Mouse (Mus musculus): ENCODE results near the gene Phldb2. TPM values are rescaled to one million over a fixed set of nuclear protein-coding genes. Genes with fewer than 3 reads are reported as not detected.

Gene Phldb2
- polyA plus RNA-seq, 1 experiment from 2014 or later = 9.8 TPM

GRCm38 (mm10) chr16:45742615-45743476 is 210.6 kb downstream of the Phldb2 start, which contains the start of gene Abhd10:
Gene Abhd10, minus strand, starts transcription at chr16:45742955.
- Histone ChIP-seq H3K27ac (ENCODE audit: low read depth) (peak within 1 kb of the TSS; percentile 83), H3K36me3 (replicated peaks; ENCODE audit: insufficient read depth, low read length) (0 out of 2 replicates have a peak, but pooled peaks cover 2% of the 10 kb centered on the region), H3K4me2 (ENCODE audit: low read depth, low read length) (peak within 1 kb of the TSS; percentile 76), H3K9me3 (ENCODE audit: low read length) (no peaks in the 10 kb centered on the region), H3K4me3 (ENCODE audit: low read depth, low read length) (peak within 1 kb of the TSS; percentile 71), H3K9ac (replicated peaks) (peak within 1 kb of the TSS; percentile 84), H3K27me3 (ENCODE audit: insufficient read depth, low read length) (no peaks in the 10 kb centered on the region), H3K4me1 (ENCODE audit: insufficient read depth) (peaks cover 16% of the 10 kb centered on the region)
- no peak for TF ChIP-seq EP300 (IDR thresholded peaks at IDR 0.05; ENCODE audit: low read depth)
- no peak for TF ChIP-seq CTCF (IDR thresholded peaks at IDR 0.05; ENCODE audit: low read depth)
- DNase-seq (peak; percentile 98), ATAC-seq (peak; percentile 100)
- 2% methylated on average over 36 of the region's 51 CpGs for WGBS (ENCODE audit: insufficient replicate concordance)

- Histone ChIP-seq H3K4me1 (ENCODE audit: insufficient read depth) (peaks cover 13% of the 10 kb centered on the region), H3K27me3 (ENCODE audit: insufficient read depth, low read length) (no peaks in the 10 kb centered on the region), H3K4me3 (ENCODE audit: low read depth, low read length) (no peak overlapping the region), H3K36me3 (replicated peaks; ENCODE audit: insufficient read depth, low read length) (peaks cover 35% of the 10 kb centered on the region), H3K9ac (replicated peaks) (no peak overlapping the region), H3K9me3 (ENCODE audit: low read length) (no peaks in the 10 kb centered on the region), H3K27ac (ENCODE audit: low read depth) (no peak overlapping the region), H3K4me2 (ENCODE audit: low read depth, low read length) (no peak overlapping the region)
- ATAC-seq (no peak), DNase-seq (no peak)
- no peak for TF ChIP-seq EP300 (IDR thresholded peaks at IDR 0.05; ENCODE audit: low read depth)
- no peak for TF ChIP-seq CTCF (IDR thresholded peaks at IDR 0.05; ENCODE audit: low read depth)
- 73% methylated on average over 8 of the region's 8 CpGs for WGBS (ENCODE audit: insufficient replicate concordance)
Measured at GRCm38 (mm10) chr16:45737880-45738279, 215.5 kb downstream of the Phldb2 start.

GRCm38 (mm10) chr16:45736724-45737123 is 216.7 kb downstream of the Phldb2 start:
- no peak for DNase-seq
- Histone ChIP-seq H3K36me3 (replicated peaks; ENCODE audit: insufficient read depth, low read length) (peaks cover 40% of the 10 kb centered on the region), H3K4me1 (ENCODE audit: insufficient read depth) (peaks cover 13% of the 10 kb centered on the region), H3K27me3 (ENCODE audit: insufficient read depth, low read length) (no peaks in the 10 kb centered on the region), H3K4me3 (ENCODE audit: low read depth, low read length) (no peak overlapping the region), H3K9me3 (ENCODE audit: low read length) (no peaks in the 10 kb centered on the region), H3K9ac (replicated peaks) (no peak overlapping the region), H3K27ac (ENCODE audit: low read depth) (no peak overlapping the region), H3K4me2 (ENCODE audit: low read depth, low read length) (no peak overlapping the region)
- 67% methylated on average over 3 of the region's 3 CpGs for WGBS (ENCODE audit: insufficient replicate concordance)
- no peak for TF ChIP-seq CTCF (IDR thresholded peaks at IDR 0.05; ENCODE audit: low read depth)
- ATAC-seq = no peak

- Histone ChIP-seq H3K36me3 (replicated peaks; ENCODE audit: insufficient read depth, low read length) (peaks cover 20% of the 10 kb centered on the region), H3K4me1 (ENCODE audit: insufficient read depth) (peaks cover 4% of the 10 kb centered on the region), H3K27ac (ENCODE audit: low read depth) (no peak overlapping the region), H3K9me3 (ENCODE audit: low read length) (no peaks in the 10 kb centered on the region), H3K4me3 (ENCODE audit: low read depth, low read length) (no peak overlapping the region), H3K27me3 (ENCODE audit: insufficient read depth, low read length) (peaks cover 6% of the 10 kb centered on the region; the same call in 1 of the 2 replicates), H3K4me2 (ENCODE audit: low read depth, low read length) (no peak overlapping the region), H3K9ac (replicated peaks) (no peak overlapping the region)
- DNase-seq (no peak), ATAC-seq (peak; percentile 47; the same call in 1 of the 2 replicates)
- 71% methylated on average over 5 of the region's 5 CpGs for WGBS (ENCODE audit: insufficient replicate concordance)
- no peak for TF ChIP-seq CTCF (IDR thresholded peaks at IDR 0.05; ENCODE audit: low read depth)
- TF ChIP-seq EP300 (IDR thresholded peaks at IDR 0.05; ENCODE audit: low read depth) = no peak
Measured at GRCm38 (mm10) chr16:45729163-45729562, 224.2 kb downstream of the Phldb2 start.

GRCm38 (mm10) chr16:45724742-45725102 is 228.7 kb downstream of the Phldb2 start:
- H3K9me3 ChIP-seq (ENCODE audit: low read length) = no peaks in the 10 kb centered on the region
- no peak for DNase-seq
- no peaks in the 10 kb centered on the region; the same call in 1 of the 2 replicates for H3K36me3 ChIP-seq (replicated peaks; ENCODE audit: insufficient read depth, low read length)
- TF ChIP-seq EP300 (IDR thresholded peaks at IDR 0.05; ENCODE audit: low read depth) (no peak), CTCF (IDR thresholded peaks at IDR 0.05; ENCODE audit: low read depth) (no peak)
- peak overlapping the region; percentile 70 for H3K4me2 ChIP-seq (ENCODE audit: low read depth, low read length)
- no peak for ATAC-seq
- H3K4me1 ChIP-seq (ENCODE audit: insufficient read depth) = peaks cover 6% of the 10 kb centered on the region
- H3K4me3 ChIP-seq (ENCODE audit: low read depth, low read length) = peak overlapping the region; percentile 41
- no peak overlapping the region; the same call in 1 of the 2 replicates for H3K9ac ChIP-seq (replicated peaks)
- peaks cover 11% of the 10 kb centered on the region; the same call in 1 of the 2 replicates for H3K27me3 ChIP-seq (ENCODE audit: insufficient read depth, low read length)
- no peak overlapping the region for H3K27ac ChIP-seq (ENCODE audit: low read depth)
- 4% methylated on average over 10 of the region's 10 CpGs for WGBS (ENCODE audit: insufficient replicate concordance)

- WGBS (ENCODE audit: insufficient replicate concordance) = 4% methylated on average over 28 of the region's 30 CpGs
- TF ChIP-seq EP300 (IDR thresholded peaks at IDR 0.05; ENCODE audit: low read depth) (no peak), CTCF (IDR thresholded peaks at IDR 0.05; ENCODE audit: low read depth) (no peak)
- peaks cover 6% of the 10 kb centered on the region for H3K4me1 ChIP-seq (ENCODE audit: insufficient read depth)
- peak within 1 kb of the TSS; percentile 41 for H3K4me3 ChIP-seq (ENCODE audit: low read depth, low read length)
- ATAC-seq (no peak), DNase-seq (peak; percentile 22)
- H3K27ac ChIP-seq (ENCODE audit: low read depth) = no peak within 1 kb of the TSS
- H3K9ac ChIP-seq (replicated peaks) = no peak within 1 kb of the TSS; the same call in 1 of the 2 replicates
- peak within 1 kb of the TSS; percentile 70 for H3K4me2 ChIP-seq (ENCODE audit: low read depth, low read length)
- peaks cover 11% of the 10 kb centered on the region; the same call in 1 of the 2 replicates for H3K27me3 ChIP-seq (ENCODE audit: insufficient read depth, low read length)
- H3K36me3 ChIP-seq (replicated peaks; ENCODE audit: insufficient read depth, low read length) = no peaks in the 10 kb centered on the region
- no peaks in the 10 kb centered on the region for H3K9me3 ChIP-seq (ENCODE audit: low read length)
Measured at GRCm38 (mm10) chr16:45724061-45724741, 229.2 kb downstream of the Phldb2 start, which contains the start of gene Tagln3. Gene Tagln3, minus strand, starts transcription at chr16:45724608.

All from liver, postnatal 0 days (tissue).